Mouse (Mus musculus): ENCODE data around the gene Pnpla2. TPM values are rescaled to one million over a fixed set of nuclear protein-coding genes. Genes with fewer than 3 reads are reported as not detected.
"Not testable (repeated sequence)": the region's sequence is repeated elsewhere in the genome, so short reads cannot be mapped to it uniquely, and the experiment has no call there.

The Pnpla2 gene
- total RNA-seq (2021) (1,000 to 10,000 TPM in 1 of 2 experiments, 100 to 1,000 TPM in 1; 905 to 1,265 TPM), polyA plus RNA-seq (2012; rRNA removed) (1,146 and 1,725 TPM in 2 replicates)
- long read RNA-seq, transcript Pnpla2-203 (9 exons, 2,625 nt): major isoform, 711 of 857 reads
- long read RNA-seq, partial matches to known transcripts: 97 of 857 reads
- long read RNA-seq, other reads (novel, unspliced or antisense): 45 of 857 reads

DNA sequence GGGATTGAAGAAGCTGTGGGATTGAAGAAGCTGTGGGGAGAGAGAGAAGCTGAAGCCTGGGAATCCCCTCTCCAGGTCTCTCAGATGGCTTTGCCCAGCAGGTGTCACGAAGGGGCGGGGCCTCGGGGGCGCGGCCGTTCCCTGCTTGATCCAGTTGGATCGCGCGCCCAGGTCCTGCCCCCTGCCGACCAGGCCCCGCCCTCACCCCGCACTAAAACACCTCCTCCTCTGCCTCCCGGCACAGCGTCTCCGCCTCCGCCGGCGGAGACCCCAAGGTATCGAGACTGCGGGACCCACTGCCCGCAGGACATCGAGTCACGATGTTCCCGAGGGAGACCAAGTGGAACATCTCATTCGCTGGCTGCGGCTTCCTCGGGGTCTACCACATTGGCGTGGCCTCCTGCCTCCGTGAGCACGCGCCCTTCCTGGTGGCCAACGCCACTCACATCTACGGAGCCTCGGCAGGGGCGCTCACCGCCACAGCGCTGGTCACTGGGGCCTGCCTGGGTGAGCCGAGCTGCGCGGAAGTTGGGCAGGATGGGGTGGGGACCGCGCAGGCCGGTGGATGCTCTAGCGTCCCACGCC is at the start of gene Pnpla2:
TSS of gene Pnpla2 (plus strand) at position 232 of the 585 bp plus-strand sequence.
- peak; percentile 98 for DNase-seq

DNA sequence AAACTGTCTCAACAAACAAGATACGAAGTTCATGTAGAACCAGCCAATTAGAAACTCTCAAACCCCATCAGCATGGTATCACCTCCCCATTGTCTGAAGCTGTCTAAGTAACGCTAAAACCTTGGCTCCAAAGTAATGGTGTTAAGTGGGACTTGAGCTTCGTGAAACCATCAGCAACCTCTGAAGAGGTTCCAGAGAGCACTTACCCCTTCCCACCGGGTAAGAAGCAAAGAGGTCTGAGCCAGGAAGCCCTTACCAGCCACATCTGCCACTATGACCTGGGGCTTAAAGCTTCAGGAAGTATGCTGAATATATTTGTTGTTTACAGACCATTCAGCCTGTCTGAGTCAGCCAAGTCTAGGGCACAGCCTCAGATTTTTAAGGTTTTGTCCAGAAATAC is 49.5 kb upstream of the Pnpla2 start:
- DNase-seq: no peak

DNA sequence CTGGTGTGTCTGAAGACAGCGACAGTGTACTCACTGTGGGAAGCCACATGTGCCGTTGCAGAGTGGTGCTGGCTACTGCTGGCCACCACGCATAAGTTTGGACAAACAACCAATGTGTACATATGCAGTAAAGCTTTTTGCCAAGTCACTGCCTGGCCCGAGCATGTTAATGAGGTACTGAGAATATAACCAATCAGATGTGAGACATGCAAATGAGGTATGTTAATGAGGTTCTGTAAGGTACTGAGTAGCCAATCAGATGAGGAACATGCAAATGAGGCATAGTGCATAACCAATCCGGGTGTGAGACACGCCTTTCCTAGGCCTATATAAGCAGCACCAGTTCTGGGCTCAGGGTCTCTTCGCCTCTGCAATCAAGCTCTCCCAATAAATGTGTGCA is 47.3 kb upstream of the Pnpla2 start:
- not testable (repeated sequence) for DNase-seq

DNA sequence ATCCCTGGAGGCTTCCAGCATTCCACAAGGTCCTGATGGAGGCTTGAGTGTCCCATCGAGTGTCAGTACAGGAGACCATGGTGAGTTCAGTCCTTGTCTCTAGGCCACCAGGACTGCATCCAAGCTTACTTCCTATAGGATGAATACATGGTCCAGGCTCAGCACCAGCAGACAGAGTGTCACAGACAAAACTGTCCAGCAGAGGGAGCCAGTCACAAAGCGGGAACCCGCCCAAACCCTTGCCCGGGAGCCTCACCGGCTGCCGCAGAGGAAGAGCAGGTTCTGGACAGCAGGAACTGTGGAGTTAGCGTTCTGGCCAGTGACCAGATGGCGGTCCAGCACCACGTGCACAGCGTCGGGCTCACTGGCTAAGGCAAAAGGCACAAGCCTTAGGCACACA is 46.2 kb upstream of the Pnpla2 start:
- peak; percentile 90 for DNase-seq

DNA sequence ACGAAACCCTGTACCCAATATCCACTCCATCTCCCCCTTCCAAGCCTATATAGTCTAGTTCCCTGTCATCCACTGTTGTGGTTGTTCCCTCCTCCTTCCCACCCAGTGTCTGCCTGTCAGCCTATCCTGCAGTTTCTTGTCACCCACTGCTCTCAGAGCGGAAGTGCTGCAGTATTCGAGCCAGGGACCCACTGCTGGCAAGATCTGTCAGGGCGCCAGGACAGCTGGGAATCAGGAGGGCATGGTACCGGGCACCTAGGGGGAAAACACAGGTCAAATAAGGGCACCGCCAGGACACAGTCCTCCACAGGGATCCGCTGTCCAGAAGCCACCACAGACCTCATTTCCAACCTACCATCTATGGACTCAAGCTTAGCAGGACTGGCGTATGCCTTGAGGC is 44.4 kb upstream of the Pnpla2 start:
- no peak for DNase-seq

DNA sequence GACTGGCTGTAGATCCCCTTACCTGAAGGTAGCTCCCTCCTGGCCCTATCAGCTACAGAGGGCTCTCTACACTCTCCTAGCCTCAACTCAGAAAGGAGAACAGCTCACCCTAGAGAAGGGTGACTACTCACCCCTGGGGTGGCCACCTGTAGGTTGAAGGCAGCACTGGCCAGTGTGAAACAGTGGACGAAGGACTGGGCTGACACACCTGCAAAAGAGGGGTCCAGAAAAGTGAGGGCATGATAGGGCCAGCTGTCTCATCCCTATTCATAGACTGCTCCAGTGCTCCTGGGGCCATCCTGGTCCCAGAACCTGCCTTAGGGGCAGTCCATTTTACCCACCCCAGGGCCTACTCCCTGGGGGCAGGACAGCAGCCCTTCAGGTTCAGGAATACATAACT is 43.3 kb upstream of the Pnpla2 start:
- DNase-seq: no peak

DNA sequence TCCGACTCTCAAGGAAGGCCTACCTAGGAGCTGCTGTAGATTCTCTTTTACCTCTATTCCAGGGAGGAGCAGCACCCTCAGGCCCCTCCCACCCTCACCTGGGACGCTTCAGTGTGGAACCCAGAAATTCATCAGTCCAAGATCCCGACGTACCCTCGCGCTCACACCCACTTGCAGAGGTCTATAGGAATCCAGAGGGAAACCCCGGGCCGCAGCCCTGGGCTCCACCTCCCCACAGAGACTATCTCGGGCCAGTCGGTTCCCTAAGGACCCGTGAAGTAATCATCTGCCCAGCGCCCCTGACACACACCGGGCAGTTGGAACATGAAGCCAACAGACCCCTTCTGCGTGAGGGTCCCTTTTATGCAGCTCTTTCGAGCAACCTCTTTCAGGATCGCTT is 41.7 kb upstream of the Pnpla2 start:
- no peak for DNase-seq

DNA sequence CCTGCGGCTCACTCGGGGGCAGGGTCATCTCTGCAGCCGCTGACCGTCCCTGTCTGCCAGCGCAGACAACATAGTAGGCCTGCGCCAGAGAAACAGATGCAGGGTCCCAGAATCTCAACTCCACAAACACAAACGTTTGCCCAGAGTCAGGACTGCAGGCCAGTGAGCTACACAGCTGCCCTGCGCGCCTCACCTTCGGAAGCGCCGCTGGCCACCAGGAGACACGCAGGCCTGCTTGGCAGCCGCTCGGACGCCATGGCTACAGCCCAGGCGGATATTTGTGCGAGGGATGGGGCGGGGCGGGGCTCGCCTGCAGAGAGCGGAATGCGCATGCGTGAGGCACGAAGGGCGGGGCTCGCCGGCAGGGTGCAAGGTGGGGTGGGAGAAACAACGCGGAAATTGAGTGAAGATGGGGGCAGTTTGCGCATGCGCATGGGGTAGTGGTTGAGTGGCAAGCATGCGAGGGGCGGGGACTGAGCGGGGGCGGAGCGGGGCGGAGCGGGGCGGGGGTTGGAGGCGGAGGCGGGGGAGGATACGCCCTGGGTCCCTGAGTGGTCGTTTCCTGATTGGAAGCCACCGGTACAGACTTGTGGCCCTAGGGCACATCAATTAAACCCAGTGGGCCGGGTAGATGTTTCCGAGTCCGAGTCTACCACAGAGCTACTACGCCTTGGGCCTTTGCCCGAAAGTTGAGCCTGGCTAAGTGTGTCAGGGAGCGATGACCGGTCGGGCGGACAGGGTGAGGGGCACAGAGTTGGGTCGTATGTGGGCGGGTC is 41.0 kb upstream of the Pnpla2 start, which contains the start of gene Gatd1:
TSS of gene Gatd1 (minus strand) at position 328 of the 776 bp plus-strand sequence.
- peak; percentile 99 for DNase-seq

DNA sequence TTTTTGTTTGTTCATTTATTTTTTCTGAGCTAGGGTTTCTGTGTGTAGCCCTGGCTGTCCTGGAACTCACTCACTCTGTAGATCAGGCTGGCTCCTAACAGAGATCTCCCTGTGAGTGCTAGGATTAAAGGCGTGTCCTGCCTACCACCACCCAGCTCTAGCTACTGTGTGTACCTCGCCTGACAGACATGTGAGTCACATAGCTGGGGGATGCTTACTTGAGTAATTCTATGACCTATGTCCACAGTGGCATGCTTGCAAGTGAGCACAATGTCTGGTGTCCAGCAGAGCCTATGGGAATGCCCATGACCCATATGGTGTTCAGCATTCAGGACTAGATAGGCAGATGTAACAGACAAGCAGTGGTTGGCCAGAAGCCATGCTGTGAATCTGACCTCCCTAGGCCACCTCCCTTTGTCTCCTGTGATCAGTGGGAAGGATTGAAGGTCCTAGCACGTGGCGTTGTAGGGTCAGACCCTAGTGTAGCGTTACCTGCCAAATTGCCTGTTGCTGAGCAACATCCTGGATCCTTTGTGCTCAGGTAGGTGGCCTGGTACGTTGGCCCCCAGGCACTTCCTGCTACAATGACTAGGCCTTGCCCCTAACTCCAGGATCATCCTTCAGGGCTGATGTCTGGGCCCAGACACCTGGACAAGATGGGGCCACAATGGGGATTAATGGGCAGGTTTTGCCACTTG is 38.7 kb upstream of the Pnpla2 start:
- DNase-seq: no peak

DNA sequence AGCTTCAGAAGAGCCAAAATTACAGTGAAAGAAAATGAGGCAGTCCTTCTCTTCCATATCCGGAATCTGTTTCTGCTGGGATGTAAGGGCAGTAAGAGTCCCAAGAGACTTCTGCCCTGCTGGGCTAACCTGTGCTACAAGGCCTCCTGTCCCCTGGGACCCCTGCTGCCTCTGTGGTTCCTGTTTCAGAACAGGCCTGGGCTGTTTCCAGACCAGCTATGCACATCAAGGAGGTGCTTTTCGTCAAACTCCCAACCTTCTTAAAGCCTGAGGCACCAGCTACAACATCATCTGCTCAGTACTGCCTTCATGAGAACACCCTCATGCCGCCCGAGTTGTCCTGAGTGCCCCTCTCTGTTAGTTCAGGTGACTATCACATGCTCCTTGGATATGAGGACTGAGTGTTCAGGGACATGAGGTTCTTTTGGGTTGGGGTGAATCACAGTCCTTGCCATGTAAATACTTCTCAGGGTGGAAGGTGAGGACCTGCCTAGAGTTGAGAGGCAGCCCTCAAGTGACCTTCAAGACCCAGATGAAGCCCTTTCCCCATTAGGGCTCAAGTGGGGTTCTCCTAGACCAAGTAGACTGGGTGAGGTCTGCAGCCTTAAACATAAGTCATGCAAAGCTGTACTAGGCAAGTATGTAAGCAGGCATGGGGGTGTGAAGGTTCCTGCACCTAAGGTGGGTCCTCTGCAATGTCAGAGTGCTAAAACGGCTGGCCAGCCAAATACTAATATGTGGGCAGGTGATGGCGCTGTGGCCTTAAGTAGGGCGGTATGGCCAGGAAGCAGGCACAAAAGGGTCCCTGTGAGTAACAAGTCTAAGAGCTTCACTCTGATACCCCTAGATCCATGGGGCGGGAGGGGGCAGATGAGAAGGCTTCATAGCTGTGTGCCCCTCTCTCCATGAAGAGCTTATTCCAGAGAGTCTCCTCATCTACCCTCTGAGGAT is 37.0 kb upstream of the Pnpla2 start:
- DNase-seq: no peak

DNA sequence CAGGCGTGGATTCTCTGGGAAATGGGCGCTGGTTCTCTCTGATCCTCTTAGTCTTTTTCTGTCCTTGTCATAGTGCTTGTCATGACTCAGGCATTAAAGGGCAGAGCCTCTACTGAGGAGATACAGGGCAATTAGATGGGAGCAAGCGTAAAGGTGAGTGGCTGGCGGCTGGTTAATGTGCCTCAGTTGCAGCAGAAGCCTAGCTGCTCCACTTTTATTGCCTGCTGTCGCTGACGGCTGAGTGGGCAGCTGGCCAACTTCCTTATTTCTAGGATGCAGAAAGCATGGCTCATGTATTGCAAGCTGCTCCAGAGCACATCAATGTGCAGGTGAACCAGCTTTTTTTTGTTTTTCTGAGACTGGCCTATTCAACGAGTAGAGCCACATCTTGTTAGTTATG is 36.0 kb upstream of the Pnpla2 start:
- no peak for DNase-seq

DNA sequence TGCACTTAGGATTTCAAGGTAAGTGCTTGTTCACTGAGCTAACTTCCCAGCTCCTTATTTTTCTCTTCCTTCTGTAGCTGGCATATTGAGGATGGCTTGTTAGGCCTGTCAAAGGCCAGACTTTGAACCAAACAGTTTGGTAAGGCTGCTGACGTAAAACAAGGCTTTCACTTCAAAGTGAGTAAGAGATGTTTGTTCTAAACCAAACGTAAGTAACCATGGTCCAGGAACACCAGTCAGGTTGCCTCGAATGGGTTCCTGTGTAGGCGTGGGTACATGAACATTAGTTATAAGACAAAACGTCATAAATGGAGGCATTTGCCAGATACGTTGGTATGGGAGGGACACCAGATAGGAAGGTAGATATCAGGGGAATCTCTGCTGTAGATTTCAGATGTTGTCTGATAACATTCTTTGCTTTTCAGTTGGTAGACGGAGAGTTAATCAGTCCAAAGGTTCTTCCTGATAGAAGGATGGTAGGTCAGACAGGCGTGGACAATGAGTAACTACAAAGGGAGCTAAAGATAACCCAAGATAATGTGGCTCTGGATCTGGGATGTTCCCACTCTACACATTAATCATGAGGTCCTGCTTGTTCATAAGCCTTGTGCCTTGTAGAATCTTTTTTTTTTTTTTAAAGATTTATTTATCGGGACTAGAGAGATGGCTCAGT is 34.8 kb upstream of the Pnpla2 start:
- DNase-seq: no peak

DNA sequence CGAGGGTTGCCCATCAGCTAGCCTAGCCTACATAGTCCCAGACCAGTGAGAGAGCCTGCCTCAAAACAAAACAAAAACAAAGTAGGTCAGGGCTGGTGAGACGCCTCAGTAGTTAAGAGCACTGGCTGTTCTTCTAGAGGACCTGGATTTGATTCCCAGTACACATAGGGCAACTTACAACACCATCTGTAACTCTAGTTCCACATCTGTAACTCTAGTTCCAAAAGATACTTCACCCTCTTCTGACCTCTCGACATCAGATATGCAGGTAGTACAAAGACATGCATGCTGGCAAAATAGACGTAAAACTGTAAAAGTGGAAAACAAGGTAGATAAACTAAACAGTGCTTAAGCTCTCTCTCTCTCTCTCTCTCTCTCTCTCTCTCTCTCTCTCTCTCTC is 31.2 kb upstream of the Pnpla2 start:
- no peak for DNase-seq

DNA sequence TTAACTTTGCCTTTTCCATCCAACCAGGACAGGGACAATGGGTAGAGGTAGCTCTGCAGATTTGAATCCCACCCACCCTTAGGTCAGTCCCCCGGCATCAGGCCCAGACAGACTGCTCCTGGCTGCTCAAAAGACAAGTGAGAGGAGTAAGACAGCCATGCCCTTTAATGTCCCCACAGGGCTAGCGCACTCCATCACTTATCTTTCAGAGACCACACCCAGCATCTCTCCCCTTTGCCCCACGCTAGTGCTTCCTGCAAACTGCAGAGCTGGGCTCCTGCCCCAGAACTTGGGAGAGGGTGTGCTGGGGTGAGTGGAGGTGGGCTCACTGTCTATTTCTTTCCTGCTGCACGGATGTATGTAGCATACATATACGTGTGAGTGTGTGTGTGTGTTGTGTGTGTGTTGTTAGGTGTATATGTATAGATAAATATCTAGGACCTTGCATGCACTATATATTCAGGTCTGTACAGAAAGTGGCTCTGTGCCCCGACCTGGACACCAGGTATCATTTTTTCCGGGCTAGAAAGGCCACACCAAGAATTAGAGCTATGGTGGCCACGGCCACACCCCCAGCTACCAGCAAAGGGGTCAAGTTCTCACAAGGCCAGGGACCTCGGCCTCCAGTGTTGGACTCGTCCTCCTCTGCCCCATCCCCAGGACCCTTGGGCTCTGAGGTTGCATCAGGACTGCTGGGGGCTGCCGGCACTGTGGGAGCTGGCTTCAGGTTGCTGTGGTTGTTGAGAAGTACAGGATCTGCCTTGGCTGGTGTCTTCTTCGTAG is 27.9 kb upstream of the Pnpla2 start:
- no peak for DNase-seq

DNA sequence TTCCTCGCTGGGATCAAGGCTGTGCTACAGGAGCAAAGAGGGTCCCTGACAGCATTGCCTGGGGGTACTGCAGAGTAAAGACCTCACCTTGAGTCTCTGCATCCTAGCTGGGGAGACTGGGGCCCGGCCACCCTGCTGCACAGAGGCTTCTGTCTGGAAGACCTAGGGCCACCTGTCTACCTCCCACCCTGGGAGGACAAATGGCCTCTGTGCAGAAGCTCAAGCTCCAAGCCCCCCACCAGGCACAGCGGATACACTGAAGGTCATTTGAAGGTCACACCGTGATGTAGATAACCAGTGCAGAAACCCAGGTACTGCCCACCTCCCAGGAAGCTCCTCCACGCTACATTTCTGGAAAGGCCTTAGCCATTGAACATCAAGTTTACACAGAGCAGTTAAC is 26.3 kb upstream of the Pnpla2 start:
- no peak for DNase-seq

DNA sequence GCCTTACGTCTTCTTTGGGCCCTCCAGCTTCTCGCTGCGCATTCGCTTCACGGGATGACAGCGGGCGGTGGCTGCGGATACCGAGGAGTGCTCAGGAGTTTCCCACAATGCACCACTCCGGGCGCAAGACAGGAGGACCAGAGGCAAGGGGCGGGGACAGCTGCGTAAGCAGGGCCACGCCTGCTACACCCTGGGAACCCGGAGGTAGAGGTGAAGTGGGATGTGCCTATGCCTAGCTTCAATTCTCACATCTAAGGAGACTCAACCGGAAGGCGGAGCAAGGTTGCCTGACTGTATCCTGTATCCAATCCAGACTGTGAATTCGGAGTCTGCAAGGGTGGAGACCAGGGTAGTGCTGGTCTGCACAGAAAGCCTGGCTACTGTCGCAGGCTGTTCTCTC is 25.7 kb upstream of the Pnpla2 start, which contains the start of gene Cend1:
TSS of gene Cend1 (minus strand) at position 182 of the 400 bp plus-strand sequence.
- DNase-seq: peak; percentile 69

DNA sequence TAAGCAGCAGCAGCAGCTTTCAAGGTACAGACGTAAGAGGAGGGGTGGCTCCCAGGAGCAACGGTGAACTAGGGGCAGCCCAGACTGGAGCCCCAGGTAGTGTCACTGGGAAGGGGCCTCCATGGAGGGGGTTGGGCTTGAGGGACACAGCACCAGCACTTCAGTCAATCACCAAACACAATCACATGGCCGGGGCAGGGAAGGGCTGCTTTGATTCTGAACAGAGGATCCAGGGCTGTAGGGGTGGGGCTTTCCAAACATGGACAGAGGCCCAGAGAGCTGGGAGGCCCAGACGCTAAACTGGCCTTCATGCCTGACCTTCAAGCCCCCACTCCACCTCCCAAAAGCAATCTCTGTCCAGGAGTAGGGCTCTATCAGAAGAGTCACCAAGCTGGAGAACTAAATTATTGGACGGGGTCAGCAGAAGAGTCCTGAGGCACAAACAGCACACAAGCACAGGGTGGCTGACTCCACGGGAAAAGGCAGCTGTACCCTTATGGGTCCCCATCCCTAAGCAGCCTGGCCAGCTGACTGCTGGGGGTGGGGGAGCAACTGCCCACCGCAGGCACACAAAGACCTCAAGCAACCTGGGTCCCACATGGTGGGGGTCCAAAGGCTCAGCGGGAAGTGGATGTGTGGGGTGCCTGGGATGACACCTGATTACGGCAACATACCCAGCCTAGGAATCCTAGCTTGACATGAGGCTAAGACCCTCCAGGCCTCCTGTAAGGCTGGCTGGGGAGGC is 25.0 kb upstream of the Pnpla2 start:
- DNase-seq: peak; percentile 75

DNA sequence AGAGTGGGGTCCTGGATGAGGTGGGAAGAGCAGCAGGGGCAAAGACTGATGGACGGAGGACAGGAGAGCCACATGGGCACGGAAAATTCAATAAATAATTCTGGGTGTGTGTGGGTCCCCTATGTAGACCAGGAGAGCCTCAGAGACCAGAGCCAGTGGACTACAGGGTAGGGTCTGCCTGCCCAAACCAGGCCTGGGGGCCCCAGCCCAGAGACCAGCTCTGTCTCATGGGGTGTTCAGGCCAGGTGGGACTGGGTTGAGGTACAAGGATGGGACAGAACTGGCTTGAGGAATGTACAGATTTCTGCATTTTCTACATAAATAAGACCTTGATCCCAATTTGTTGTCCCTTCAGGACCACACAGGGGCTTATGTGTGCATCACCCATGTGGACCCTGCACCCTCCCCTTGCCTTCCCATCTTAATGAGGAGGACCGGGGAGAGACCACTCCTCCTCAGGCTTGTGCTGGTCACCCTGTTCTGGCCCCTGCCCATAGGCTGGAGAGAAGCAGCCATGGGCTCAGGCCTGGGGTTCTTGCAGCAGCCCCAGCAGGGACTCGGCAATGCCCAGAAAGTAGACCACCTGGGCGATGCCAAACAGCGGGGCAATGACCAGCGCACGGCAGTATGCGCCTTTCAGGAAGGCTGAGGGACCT is 24.3 kb upstream of the Pnpla2 start:
- DNase-seq: no peak
